ENCODE assay signal across 21 mouse cellular contexts in the genomic region with DNA sequence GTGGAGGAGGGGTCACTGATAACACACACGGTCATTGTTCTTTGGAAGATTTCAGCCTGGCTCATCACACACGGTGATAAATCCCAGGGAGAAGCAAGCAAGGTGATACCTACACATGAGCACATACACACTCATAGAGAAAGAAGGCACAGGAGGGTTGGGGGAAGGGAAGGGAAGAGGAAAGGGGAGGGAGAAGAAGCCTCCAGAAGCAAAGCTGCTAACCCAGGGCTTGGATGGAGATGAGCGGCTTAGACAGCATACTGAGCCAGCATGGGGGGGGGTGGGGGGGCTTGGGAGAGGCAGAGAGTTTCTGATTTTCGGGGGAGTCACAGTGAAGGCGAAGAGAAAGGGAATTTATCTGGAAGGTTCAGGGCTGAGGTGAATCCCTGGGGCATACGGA.
"Had no signal": no experiment of that assay in that cellular context is flagged by ENCODE, and none has a peak within 500 bp of the region (broad histone marks: within the 10 kb centered on the region; RNA-seq: fewer than 3 reads in every experiment).

No protein-coding gene starts in this region.

- DNase-seq: heart, postnatal 10 days; heart, postnatal 14 days; heart, postnatal 36 days; heart, postnatal 4 days; kidney, adult 11 months; kidney, adult 18-20 months; kidney, adult 2 months; kidney, adult 8-10 months; kidney, adult 9 months; kidney, postnatal 10 days; kidney, postnatal 14 days; kidney, postnatal 25 days; kidney, postnatal 36 days; kidney, postnatal 4 days; layer of hippocampus, adult 9-11 months had no signal

- ATAC-seq: hindbrain, embryonic 16.5 days; hindbrain, postnatal 0 days; inflammation-experienced regulatory T-cells, adult 6 months; intestine, embryonic 15.5 days; intestine, embryonic 16.5 days; intestine, postnatal 0 days had no signal
